Mouse (Mus musculus) urinary bladder, postnatal 10 days (tissue): ENCODE data around the gene Ncoa4.
A peak's percentile ranks its signal among the peaks of the same experiment; 100 is the strongest.
"Not testable (repeated sequence)": the region's sequence is repeated elsewhere in the genome, so short reads cannot be mapped to it uniquely, and the experiment has no call there.

ENCODE experiments used
- DNase-seq: peaks from one replicate; pipeline ENCODE4 v3.0.0; 2022; ENCODE audit warnings: low spot score

Ncoa4 gene

GRCm38 (mm10) chr14:32159690-32160246 lies at the start of gene Ncoa4:
TSS of gene Ncoa4 (plus strand) at chr14:32159865.
- DNase-seq, result peak; percentile 95

GRCm38 (mm10) chr14:32112124-32112523 lies 47.5 kb upstream of the Ncoa4 start:
- DNase-seq, result not testable (repeated sequence)

GRCm38 (mm10) chr14:32120940-32121919 lies 38.4 kb upstream of the Ncoa4 start:
- DNase-seq, result no peak

- DNase-seq, result no peak
Observed at GRCm38 (mm10) chr14:32121920-32122315, 37.7 kb upstream of the Ncoa4 start.

GRCm38 (mm10) chr14:32124261-32124660 lies 35.4 kb upstream of the Ncoa4 start:
- no peak for DNase-seq

- not testable (repeated sequence) for DNase-seq
Observed at GRCm38 (mm10) chr14:32125256-32125655, 34.4 kb upstream of the Ncoa4 start.

- DNase-seq, result no peak
Observed at GRCm38 (mm10) chr14:32128409-32128808, 31.3 kb upstream of the Ncoa4 start.

- DNase-seq, result no peak
Observed at GRCm38 (mm10) chr14:32131836-32132235, 27.8 kb upstream of the Ncoa4 start.

GRCm38 (mm10) chr14:32134293-32134692 lies 25.4 kb upstream of the Ncoa4 start:
- DNase-seq, result no peak

- not testable (repeated sequence) for DNase-seq
Observed at GRCm38 (mm10) chr14:32136467-32136866, 23.2 kb upstream of the Ncoa4 start.

GRCm38 (mm10) chr14:32140359-32140965 lies 19.2 kb upstream of the Ncoa4 start:
- no peak for DNase-seq

GRCm38 (mm10) chr14:32141723-32142122 lies 17.9 kb upstream of the Ncoa4 start, which contains the start of gene Msmb:
TSS of gene Msmb (plus strand) at chr14:32142023.
- no peak for DNase-seq

GRCm38 (mm10) chr14:32144734-32145133 lies 14.9 kb upstream of the Ncoa4 start:
- DNase-seq, result no peak

GRCm38 (mm10) chr14:32145401-32145800 lies 14.3 kb upstream of the Ncoa4 start:
- no peak for DNase-seq

- no peak for DNase-seq
Observed at GRCm38 (mm10) chr14:32145809-32146511, 13.7 kb upstream of the Ncoa4 start.

GRCm38 (mm10) chr14:32146578-32146977 lies 13.1 kb upstream of the Ncoa4 start:
- no peak for DNase-seq

GRCm38 (mm10) chr14:32150872-32151271 lies 8.8 kb upstream of the Ncoa4 start:
- DNase-seq, result no peak

- DNase-seq, result no peak
Observed at GRCm38 (mm10) chr14:32152243-32152965, 7.3 kb upstream of the Ncoa4 start.

- DNase-seq, result no peak
Observed at GRCm38 (mm10) chr14:32153156-32153555, 6.5 kb upstream of the Ncoa4 start.

- no peak for DNase-seq
Observed at GRCm38 (mm10) chr14:32154758-32155157, 4.9 kb upstream of the Ncoa4 start.

- DNase-seq, result no peak
Observed at GRCm38 (mm10) chr14:32159150-32159670, 455 bp upstream of the Ncoa4 start.
